Mouse (Mus musculus): ENCODE results near the gene Atp6v0e2.

Atp6v0e2 gene

DNA sequence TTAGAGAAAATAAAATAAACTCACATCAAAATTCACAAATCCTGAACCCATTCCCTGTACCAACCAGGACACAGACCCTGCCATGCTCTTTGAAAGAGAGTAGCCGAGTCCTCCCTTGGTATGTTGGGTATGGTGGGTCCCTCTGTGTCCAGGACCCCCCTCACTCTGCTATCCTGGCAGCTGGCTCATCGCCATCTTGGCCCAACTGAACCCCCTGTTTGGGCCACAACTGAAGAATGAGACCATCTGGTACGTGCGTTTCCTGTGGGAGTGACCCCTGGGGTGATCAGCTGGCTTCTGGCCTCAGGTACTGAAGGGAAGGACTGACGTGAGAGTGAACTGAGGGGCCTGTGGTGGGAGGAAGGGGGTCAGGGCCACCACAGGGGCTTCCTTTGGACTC lies 2.4 kb downstream of the Atp6v0e2 start:
- no peak for DNase-seq (ENCODE audit: inconsistent ontology term)

DNA sequence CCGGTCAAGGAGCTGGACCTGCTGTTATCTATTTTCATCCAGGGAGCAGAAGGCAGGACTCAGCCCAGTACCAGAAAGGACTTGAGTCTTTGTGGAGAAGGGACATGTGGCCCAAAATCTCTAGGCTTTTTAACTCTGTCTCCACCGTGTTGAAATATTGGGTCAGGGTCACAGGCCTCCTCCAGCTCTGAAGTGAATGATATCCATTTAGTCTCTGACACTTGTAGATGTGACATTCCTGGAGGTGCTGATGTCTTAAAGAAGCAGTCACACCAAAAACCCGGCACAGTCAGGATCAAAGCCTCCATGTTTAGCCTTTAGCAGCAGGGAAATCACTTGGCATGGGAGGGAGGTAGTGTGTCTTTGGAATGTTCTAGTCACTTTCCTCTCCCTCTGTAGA lies 3.3 kb downstream of the Atp6v0e2 start:
- no peak for DNase-seq (ENCODE audit: inconsistent ontology term)

DNA sequence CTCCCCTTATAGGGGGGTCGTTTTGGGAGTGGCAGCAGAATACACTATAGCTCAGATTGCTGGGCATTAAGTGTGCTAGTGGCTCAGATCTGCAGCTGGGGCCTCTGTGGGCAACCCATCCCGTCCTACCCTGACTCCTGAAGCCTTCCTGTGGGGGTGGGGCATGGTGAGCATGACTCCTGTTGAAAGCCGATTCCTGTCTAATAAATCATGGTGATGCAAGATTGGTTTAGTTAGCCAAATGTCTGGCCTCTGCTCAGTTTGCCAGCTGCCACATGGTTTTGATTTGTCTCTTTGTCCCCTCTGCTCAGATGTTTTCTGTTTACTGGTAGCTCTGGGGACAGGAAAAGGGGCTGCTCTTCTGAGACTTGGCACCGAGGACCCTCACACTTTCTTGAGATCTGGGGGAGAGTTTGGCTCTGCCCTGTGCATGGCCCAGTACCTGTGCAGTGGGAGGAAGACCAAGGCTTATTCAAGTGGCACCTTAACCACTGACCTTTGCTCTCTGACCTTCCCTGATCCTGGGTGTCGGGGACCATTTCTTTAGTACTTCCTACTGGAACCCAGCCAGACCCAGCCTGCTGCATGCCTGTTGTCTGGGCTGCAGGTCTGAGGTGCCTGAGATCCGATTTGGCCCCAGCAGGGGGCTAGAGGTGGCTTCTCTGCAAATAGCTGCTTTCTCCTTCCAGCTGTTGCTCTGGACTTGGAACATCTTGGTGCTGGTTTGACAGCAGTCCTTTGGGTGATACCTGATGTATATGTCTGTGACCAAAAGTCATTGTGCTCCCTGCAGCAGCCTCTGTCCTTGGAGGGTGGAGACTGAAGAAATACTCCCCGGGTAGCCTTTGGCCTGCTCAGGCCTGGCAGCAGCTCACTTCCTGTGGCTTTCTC lies 4.4 kb downstream of the Atp6v0e2 start:
- peak; percentile 17 for DNase-seq (ENCODE audit: inconsistent ontology term)

DNA sequence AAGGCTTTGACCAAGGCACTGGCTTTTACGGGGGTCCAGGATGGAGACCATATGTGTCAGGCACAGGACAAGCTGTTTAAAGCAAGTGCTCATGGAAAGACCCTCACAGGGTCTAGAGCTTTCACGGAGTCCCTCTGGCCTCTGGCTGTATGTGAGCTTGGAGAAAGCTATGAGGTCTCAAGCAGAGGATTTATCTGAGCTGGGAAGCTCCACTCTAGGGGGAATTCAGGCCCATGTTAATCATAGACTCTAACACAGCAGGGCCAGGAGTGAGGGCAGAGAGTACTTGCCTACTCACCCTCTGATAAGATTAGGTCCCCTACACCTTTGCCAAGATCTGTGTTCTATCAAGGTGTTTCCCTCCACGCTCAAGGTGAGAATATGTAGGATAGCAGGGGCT lies 5.2 kb downstream of the Atp6v0e2 start:
- no peak for DNase-seq (ENCODE audit: inconsistent ontology term)

DNA sequence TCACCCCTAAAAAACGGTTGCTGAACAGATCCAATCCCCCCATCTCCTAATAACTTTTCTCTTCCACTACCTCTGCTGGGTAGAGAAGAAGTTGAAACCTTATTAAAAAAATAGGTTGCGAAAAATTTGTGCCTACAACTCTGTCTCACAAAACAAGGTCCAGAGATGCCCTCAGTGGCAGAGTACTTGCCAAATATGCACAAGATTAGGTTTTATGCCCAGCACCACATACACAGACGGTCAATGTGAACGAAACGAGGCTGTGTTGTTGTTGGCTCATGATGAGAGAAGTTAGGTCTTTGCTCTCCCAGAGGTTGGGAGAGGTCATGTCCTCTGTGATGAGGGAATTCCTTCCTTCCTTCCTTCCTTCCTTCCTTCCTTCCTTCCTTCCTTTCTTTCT lies 7.8 kb downstream of the Atp6v0e2 start:
- DNase-seq (ENCODE audit: inconsistent ontology term): no peak

DNA sequence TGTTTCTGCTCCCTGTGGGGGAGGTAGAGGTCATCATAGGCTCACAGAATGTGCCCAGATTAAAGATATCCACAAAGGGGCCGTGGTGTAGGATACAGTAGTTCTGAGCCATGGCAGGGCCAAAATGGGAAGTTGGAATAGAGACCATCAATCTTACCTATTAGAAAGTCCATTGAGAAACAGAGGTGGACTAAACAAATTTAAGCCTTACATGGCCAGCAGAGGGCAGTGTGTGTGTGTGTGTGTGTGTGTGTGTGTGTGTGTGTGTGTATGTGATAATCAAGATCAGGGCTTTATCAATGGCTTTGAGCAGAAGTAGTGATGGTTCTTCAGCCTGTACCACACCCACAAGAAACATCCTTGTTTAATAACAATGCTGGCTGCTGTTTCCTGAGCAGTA lies 8.9 kb downstream of the Atp6v0e2 start:
- peak; percentile 33 for DNase-seq (ENCODE audit: inconsistent ontology term)

DNA sequence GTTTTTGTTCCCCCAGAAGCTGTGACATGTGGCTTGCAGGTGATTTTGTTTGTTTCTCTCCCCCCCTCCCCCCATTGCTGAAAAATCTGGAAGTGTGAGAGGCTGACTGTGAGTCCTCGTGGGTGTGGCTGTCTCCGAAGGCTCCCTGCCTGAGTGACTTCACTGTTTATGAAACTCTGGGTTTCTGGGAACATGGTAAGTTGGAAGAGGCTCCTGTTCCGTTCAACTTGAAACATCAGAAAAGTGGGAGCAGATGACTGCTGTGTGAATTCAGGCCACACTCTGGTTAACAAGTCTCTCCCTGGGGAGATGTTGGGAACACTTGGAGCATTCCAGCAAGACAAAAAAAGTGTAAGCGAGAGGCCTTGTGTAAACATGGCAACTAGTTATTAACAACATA lies 9.4 kb downstream of the Atp6v0e2 start:
- no peak for DNase-seq (ENCODE audit: inconsistent ontology term)

DNA sequence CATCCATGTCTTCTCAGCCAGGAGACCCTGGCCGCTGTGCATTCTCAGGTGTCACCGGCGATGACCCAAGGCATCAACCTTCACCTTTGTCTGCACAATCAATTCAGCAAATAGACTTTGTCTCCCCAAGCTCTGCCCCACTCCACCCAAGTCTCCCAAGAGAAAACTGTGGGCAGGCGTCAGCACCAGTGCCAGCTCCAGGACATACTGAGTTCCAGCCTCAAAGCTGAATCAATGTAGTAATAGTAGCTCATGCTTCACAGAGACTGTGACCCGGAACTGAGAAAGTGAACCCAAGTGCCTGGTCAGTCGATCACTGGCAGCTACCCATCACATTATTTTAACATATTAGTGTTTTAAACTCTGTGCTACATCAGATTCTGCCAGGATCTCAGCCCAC lies 10.9 kb downstream of the Atp6v0e2 start:
- DNase-seq (ENCODE audit: inconsistent ontology term): no peak

DNA sequence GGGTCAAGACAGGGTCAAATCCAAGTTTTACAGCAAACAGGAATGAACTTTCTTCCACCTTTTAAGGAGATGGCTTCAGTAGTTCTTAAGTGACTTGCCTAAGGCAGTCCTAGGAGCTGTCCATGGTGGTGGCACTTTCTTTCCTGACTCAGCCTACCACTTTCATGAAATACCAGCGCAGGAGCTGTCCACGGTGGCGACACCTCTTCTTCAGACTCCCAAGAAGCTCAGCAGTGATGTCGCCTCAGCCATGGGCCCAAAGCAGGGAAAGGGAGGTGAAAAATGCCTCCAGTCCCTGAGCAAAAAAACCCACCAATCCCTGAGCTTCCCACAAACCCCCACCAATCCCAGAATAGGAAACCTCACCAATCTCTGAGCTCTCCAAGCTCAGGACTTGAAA lies 15.5 kb downstream of the Atp6v0e2 start:
- no peak for DNase-seq (ENCODE audit: inconsistent ontology term)

DNA sequence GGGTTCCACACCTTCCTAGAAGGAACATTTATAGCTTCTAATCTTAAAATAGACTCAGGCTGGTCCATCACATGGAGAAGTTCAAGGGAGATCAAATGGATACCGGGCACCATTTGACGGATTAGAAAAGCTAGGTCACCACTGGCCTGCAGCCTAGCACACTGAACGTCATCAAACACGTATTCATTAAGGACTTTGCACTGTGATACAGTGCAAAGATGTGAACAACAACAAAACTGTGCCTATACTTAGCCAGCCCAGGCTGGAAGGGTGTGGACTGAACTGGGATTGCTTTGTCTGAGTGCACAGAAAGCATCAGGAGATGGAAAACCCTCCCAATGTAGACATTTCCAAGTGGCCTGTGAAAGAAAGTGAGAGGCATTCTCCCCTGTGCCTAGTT lies 16.4 kb downstream of the Atp6v0e2 start:
- DNase-seq (ENCODE audit: inconsistent ontology term): no peak

DNA sequence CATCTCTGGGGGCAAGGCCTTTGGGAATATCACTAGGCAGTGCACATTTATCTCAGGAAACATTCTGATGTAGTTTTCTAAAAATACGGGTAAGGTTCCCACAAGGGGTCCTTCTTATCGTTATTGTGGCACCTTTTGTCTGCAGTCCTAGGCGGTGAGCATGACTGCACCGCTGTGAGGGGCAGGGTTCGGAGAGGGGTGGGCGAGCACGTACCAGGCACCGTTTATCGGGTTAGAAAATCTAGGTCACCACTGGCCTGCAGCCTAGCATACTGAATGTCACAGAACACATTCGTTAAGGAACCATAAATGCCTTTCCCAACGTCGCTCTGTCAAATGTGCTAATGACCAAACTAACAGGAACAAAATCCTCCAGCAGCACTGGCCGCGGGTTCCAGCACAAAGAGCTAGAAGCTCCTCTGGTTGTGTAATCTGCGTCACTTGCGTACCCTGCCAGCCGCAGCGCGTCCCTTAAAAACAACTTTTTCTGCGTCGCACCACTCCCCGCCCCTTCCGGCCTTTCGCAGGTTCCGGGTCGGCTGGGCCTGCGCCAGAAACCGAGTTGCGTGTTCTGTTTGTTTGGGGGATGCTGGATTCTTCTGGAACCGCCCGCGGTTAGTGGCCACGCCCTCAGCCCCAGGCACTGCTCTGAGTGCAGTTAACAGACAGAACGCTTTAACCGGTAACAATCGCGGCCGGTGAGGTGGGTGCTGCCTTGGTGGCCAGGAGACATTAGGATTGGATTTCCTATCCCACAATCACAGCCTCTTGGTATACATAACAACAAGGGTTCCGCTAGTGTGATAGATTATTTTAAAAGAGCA lies 17.1 kb downstream of the Atp6v0e2 start, which contains the start of gene Lrrc61:
Gene Lrrc61 (plus strand): TSS at position 517 of the 824 bp plus-strand sequence.
- peak; percentile 99 for DNase-seq (ENCODE audit: inconsistent ontology term)

DNA sequence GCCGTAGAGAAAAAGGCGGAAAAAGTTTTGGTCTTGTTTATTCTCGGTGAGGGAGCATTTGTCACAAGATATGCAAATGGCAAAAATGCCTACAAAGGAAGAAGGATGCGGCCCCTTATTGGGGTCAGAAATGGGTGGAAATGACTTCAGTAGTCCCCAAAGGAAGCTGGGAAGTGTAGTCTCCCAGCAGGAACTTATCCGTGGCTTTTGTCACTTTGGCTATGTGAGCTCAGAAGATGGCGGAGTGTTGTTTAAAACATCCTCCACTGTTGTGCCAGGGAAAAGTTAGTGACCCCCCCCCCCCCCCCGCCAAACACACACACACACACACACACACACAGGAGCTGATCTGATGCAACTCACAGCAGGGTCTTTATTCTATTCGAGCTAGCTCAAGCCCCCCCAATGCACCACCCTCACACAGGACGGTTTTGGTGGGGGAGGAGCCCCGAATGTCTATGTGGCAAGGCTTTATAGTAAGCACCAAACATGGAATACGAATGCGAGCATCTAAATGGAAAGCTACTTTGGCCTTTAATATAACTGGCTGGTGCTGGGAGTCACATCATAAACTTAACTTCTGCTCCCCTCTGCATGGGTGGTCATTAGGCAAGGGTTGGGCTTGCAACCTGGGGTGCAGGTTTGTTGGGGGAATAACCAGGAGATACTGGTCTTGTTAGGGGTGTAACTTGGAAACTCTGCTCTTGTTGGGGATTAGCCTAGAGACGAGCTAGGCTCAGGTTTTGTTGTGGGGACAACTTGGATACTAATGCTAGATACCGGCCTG lies 17.9 kb downstream of the Atp6v0e2 start:
- no peak for DNase-seq (ENCODE audit: inconsistent ontology term)

DNA sequence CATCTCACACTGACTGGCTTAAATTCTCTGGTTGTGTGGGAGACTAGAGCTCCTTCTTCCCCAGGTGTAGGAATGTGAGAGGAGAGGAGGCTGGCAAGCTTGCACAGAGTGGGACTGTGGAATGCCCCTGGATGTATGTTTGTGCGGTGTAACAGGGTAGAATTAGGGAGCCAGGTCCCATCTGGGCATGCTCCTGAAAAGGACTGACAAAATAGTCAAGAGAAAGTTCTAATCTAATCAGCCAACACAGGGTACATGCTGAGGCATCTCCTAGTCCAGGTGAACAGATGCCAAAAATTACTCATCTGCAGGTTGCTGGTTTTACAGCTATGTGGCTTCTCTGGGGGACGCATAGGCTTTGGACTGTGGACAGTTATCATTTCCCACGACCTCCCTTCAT lies 18.5 kb downstream of the Atp6v0e2 start:
- no peak for DNase-seq (ENCODE audit: inconsistent ontology term)

DNA sequence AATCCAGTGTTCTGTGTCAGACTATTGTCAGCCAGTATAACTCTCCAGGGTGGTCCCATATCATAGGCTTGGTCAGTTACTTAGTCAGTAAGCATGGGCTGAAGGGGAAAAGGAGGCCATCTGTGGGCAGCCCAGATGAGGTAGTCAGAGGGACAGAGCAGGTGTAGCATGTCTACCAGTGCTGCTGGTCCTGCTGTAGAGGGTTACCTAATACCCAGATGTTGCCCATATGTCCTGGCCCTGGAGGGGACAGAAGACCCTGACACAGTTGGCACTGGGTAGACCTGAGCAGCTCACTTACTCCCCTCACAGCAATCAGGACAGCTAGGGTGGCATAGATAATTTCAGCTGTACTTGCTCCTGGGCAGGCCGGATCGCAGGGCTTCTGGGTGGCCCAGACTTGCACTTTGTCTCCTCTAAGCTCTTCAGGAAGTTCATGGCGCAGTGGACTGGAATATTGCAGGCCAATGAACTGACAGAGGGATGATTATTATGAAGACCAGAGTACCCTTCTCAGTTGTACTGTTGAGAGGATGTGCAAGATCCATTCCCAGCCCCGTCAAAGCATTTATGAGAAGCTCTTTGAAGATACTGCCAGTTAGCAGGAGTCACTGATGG lies 28.4 kb downstream of the Atp6v0e2 start:
- no peak for DNase-seq (ENCODE audit: inconsistent ontology term)

DNA sequence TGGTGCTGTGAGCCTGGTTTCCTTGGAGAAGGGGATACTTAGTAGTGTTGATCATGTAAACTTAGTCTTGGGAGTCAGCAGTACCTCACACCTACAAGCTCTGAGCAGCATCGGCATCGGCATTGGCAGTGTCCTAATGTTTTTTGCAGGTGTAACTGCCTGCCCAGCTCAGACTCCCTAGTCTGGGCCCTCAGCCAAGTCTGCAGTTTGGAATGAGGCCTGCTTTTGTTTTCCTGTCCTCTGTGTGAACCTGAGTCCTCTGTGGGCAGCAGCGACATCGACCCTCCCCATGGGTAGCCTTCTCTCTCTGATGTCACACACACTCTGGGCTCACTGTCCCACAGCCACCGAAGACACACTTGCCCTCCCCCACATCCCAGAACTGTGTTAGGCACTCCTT lies 28.9 kb downstream of the Atp6v0e2 start:
- peak; percentile 87 for DNase-seq (ENCODE audit: inconsistent ontology term)

DNA sequence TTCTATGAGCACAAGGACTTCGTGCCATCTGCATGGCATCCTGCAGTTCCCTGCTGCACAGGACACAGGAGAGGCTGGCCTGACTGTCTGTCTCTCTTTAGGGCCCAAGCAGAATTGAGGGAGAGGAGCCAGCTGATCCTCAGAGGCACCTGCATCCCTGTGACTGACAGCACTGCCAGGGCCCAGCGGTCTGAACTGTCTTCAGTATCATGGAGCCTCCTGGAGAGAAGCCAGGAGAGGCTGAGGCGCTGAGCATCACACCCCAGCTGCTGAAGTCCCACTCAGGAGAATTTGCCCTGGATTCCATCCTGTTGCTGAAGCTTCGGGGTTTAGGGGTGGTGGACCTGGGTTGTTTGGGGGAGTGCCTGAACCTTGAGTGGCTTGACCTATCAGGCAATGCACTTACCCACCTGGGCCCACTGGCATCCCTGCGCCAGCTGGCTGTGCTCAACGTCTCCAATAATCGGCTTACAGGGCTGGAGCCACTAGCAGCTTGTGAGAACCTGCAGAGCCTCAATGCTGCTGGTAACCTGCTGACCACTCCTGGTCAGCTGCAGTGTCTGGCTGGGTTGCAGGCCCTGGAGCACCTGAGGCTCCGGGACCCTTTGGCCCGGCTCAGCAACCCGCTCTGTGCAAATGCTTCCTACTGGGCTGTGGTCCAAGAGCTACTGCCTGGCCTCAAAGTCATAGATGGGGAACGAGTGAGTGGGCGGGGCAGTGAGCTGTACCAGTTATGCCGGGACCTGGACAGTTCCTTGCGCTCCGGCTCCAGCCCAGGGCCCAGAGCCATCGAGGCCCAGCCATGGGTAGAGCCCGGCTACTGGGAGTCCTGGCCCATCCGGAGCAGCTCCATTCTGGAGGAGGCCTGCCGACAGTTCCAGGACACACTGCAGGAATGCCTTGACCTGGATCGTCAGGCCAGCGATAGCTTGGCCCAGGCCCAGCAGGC lies 30.9 kb downstream of the Atp6v0e2 start:
- peak; percentile 84 for DNase-seq (ENCODE audit: inconsistent ontology term)

DNA sequence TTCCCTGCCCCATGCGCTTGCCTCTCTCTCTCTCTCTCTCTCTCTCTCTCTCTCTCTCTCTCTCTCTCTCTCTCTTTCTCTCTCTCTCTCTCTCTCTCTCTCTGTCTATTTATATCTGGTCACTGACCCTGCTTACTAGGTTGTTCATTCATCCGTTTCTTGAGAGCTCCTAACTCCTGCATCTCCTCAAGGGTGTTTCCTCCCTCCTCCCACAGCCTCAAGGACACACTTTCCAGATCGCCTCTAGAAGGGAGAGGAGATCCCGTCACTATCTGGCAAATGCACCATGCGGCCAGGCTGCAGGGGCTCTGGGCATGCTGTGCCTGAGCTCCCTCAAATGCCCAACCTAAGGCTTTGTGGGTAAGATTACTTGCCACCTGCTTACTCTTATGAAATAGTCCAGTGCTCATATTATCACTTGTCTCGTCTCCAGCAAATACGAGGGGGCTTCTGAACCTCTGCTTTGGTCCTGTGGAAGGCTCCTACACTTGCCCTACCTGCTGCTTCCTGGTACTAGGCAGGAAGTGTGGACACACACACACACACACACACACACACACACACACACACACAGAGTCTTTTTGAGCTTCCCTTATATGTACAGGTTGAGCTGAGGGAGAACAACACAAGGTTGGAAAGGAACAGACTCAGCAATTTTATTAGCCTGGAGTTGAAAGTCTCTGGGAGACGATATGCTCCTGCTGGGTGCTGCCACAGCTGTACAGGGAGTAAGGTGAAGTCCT lies 31.8 kb downstream of the Atp6v0e2 start:
- DNase-seq (ENCODE audit: inconsistent ontology term): no peak

DNA sequence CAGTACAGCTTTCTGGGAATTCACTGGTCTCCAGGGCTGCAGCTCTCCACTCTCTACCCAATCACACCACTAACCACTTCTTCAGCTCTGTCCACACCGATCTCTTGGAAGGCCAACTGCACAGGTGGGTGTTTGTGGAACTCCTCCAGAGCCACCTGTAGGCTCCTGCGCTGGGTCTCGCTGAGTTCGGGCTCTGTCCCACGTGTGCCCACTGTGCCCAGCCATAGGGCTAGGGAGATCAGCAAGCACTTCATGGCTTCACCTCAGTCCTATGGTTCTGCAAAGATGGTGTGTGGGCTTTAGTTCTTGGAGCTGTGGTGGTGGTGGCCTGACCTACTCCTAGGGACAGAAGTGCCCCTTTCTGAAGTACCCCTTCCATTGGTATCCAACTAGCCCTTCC lies 34.6 kb downstream of the Atp6v0e2 start:
- DNase-seq (ENCODE audit: inconsistent ontology term): no peak

DNA sequence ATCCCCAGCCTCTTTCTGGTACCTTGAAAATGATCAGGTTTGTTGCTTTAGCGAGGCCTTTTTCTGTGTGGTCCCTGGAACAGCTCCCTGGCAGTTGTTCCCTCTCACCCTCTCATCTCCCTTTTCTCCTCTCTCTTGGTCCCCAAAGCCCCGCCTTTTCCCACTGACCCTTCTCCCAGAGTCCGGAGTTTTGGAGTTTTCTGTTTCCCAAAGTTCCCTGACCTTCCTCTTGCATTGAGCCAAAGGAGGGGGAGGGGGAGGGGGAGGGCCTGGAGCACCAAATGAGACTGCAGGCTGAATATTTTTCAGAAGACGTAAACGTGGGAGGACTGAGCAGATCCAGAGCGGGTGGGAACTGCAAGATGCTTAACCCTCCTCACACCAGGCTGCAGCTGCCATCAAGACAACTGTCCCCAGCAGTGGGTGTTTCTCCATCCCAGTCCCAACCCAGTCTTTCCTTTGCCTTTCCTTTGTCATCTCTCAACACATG lies 35.2 kb downstream of the Atp6v0e2 start, which contains the start of gene Rarres2:
Gene Rarres2 (minus strand): TSS at position 218 of the 490 bp plus-strand sequence.
- DNase-seq (ENCODE audit: inconsistent ontology term): peak; percentile 53

All from Muller cell, postnatal 12 days (primary cell).